Mouse (Mus musculus): ENCODE data around the gene Mad1l1. TPM values are rescaled to one million over a fixed set of nuclear protein-coding genes. Genes with fewer than 3 reads are reported as not detected.

Mad1l1 gene
- polyA plus RNA-seq, 1 experiment from 2014 or later, result 21.0 TPM

DNA sequence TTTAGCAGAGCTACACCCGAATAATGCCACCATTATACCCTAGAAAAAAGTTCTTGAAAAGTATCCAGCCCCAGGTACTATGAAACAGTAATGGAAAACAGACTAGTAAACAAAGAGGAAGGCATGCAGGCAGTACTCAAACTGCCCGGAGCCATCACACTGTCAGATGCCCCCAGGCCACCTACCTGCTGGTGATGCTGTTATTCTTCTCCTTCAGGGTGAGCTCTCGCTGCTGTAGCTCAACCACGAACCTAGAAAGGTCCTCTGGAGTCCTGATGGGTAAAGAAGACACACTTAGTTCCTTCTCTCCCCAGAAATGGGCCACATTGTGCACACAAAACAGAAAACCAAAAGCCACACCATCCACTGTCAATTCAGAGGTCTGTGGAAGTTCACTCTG, 60.0 kb downstream of the Mad1l1 start:
- Histone ChIP-seq H3K36me3 (replicated peaks) (peaks cover 24% of the 10 kb centered on the region; the same call in 1 of the 2 replicates), H3K4me1 (replicated peaks) (peaks cover 4% of the 10 kb centered on the region), H3K27ac (replicated peaks) (no peak overlapping the region), H3K9me3 (replicated peaks) (no peaks in the 10 kb centered on the region), H3K4me3 (replicated peaks) (no peak overlapping the region), H3K27me3 (no peaks in the 10 kb centered on the region), H3K4me2 (no peak overlapping the region), H3K9ac (no peak overlapping the region)
- no peak for ATAC-seq (ENCODE audit: insufficient read depth)
- 70% methylated on average over 4 of the region's 4 CpGs for WGBS (ENCODE audit: insufficient replicate concordance)

- H3K4me3 ChIP-seq (replicated peaks), result no peak overlapping the region
- ATAC-seq (ENCODE audit: insufficient read depth), result no peak
- H3K36me3 ChIP-seq (replicated peaks), result peaks cover 28% of the 10 kb centered on the region; the same call in 1 of the 2 replicates
- H3K9ac ChIP-seq, result no peak overlapping the region
- no peaks in the 10 kb centered on the region for H3K9me3 ChIP-seq (replicated peaks)
- 77% methylated on average over 5 of the region's 5 CpGs for WGBS (ENCODE audit: insufficient replicate concordance)
- no peak overlapping the region for H3K4me2 ChIP-seq
- H3K27ac ChIP-seq (replicated peaks), result no peak overlapping the region
- H3K27me3 ChIP-seq, result no peaks in the 10 kb centered on the region
- H3K4me1 ChIP-seq (replicated peaks), result no peaks in the 10 kb centered on the region
These were observed 62.7 kb downstream of the Mad1l1 start for GRCm38 (mm10) chr5:140258633-140259032.

DNA sequence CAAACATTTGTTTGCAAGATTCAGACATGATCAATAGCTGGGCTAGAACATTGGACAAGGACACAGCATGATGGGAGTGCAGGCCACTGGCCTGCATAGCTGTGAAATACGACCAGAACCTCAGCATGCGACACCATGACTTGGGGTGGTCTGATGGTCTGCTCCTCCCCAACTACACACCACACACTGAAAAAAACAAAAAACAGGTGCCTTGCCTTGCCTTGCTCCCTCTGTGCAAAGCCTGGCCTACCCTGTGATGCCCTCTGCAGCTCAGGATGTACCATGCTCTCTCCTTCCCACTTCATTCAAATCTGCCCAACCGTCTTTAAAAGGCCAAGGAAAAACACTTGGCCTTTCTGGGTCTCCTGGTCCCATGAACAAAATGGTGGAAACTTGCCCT, 63.3 kb downstream of the Mad1l1 start:
- no peak for ATAC-seq (ENCODE audit: insufficient read depth)
- no peak overlapping the region for H3K27ac ChIP-seq (replicated peaks)
- no peak overlapping the region for H3K4me3 ChIP-seq (replicated peaks)
- 81% methylated on average over 3 of the region's 3 CpGs for whole genome bisulfite sequencing (ENCODE audit: insufficient replicate concordance)
- no peaks in the 10 kb centered on the region for H3K27me3 ChIP-seq
- no peaks in the 10 kb centered on the region for H3K4me1 ChIP-seq (replicated peaks)
- no peaks in the 10 kb centered on the region for H3K9me3 ChIP-seq (replicated peaks)
- no peak overlapping the region for H3K9ac ChIP-seq
- H3K4me2 ChIP-seq, result no peak overlapping the region
- peaks cover 29% of the 10 kb centered on the region; the same call in 1 of the 2 replicates for H3K36me3 ChIP-seq (replicated peaks)

GRCm38 (mm10) chr5:140257439-140257838, 63.9 kb downstream of the Mad1l1 start:
- H3K9ac ChIP-seq, result no peak overlapping the region
- no peaks in the 10 kb centered on the region for H3K4me1 ChIP-seq (replicated peaks)
- no peak overlapping the region for H3K27ac ChIP-seq (replicated peaks)
- no peaks in the 10 kb centered on the region for H3K9me3 ChIP-seq (replicated peaks)
- no peak overlapping the region for H3K4me3 ChIP-seq (replicated peaks)
- H3K4me2 ChIP-seq, result no peak overlapping the region
- peaks cover 34% of the 10 kb centered on the region; the same call in 1 of the 2 replicates for H3K36me3 ChIP-seq (replicated peaks)
- H3K27me3 ChIP-seq, result no peaks in the 10 kb centered on the region
- ATAC-seq (ENCODE audit: insufficient read depth), result no peak
- 88% methylated on average over 5 of the region's 5 CpGs for WGBS (ENCODE audit: insufficient replicate concordance)

DNA sequence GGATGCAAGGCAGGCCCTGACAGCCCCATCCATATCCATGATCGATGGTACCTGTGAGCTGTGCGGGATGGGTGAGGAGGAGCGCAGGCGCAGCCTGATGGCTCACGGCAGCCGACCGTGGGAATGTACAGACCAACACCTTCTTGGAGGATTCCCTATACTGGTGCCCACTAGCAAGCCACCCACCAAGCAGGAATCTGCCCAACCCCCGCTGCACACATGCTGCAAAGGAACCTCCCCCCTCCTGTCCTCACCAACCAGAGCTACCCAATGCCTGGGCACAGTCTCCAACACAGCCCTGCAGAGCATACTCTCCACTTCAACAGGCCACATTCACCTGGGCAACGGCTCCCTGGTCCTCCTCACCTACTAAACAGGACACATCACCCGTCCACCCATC, 64.7 kb downstream of the Mad1l1 start:
- 86% methylated on average over 10 of the region's 10 CpGs for WGBS (ENCODE audit: insufficient replicate concordance)

DNA sequence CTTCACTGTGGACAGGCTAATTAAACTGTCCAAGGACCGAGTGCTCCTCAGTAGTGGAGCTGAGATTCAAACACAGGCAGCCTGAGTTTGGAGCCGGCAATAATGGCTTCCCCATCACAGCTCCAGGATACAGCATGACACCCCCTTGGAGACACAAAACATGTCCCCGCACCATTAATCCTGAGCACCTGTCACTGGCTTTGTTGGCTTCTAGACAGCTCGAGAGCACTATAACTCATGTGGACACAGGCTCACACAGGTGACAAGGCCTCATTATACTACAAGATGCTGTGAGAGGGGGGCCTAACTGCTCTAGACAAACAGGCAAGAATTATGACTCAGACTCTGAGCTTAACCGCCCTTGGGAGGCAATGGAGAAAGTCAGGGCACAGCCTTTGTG, 66.1 kb downstream of the Mad1l1 start:
- no peak overlapping the region for H3K27ac ChIP-seq (replicated peaks)
- H3K4me3 ChIP-seq (replicated peaks), result no peak overlapping the region
- H3K27me3 ChIP-seq, result no peaks in the 10 kb centered on the region
- no peak for ATAC-seq (ENCODE audit: insufficient read depth)
- 68% methylated on average over 5 of the region's 5 CpGs for WGBS (ENCODE audit: insufficient replicate concordance)
- H3K4me2 ChIP-seq, result no peak overlapping the region
- no peak overlapping the region for H3K9ac ChIP-seq
- peaks cover 27% of the 10 kb centered on the region; the same call in 1 of the 2 replicates for H3K36me3 ChIP-seq (replicated peaks)
- no peaks in the 10 kb centered on the region for H3K4me1 ChIP-seq (replicated peaks)
- H3K9me3 ChIP-seq (replicated peaks), result no peaks in the 10 kb centered on the region

More for the DNA sequence above, 64.7 kb downstream of the Mad1l1 start:
- Histone ChIP-seq H3K27me3 (no peaks in the 10 kb centered on the region), H3K4me3 (replicated peaks) (no peak overlapping the region), H3K9me3 (replicated peaks) (no peaks in the 10 kb centered on the region), H3K36me3 (replicated peaks) (peaks cover 34% of the 10 kb centered on the region; the same call in 1 of the 2 replicates), H3K4me2 (no peak overlapping the region), H3K9ac (no peak overlapping the region), H3K27ac (replicated peaks) (no peak overlapping the region), H3K4me1 (replicated peaks) (no peaks in the 10 kb centered on the region)
- ATAC-seq (ENCODE audit: insufficient read depth), result no peak

DNA sequence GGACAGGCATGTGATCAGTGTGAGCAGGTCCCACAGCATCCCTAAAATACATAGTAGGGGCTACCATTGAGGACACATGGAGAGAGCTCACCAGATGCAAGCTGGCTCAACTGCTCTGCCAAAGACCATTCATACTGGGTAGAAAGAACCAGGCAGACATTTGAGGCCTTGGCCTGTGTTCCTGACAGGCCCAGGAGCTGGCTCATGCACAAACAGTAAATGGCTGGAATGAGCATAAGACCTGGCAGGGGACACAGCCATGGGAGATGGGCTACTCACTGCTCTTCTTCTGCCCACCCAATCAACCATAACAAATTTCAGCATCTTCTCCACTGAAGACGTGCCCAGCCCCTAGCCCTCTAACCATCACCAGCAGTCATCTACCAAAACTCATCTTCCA, 66.7 kb downstream of the Mad1l1 start:
- peaks cover 21% of the 10 kb centered on the region; the same call in 1 of the 2 replicates for H3K36me3 ChIP-seq (replicated peaks)
- H3K27ac ChIP-seq (replicated peaks), result no peak overlapping the region
- WGBS (ENCODE audit: insufficient replicate concordance), result 78% methylated on average over 1 of the region's 1 CpGs
- no peak overlapping the region for H3K9ac ChIP-seq
- no peak for ATAC-seq (ENCODE audit: insufficient read depth)
- H3K4me1 ChIP-seq (replicated peaks), result no peaks in the 10 kb centered on the region
- H3K9me3 ChIP-seq (replicated peaks), result no peaks in the 10 kb centered on the region
- H3K4me2 ChIP-seq, result no peak overlapping the region
- no peaks in the 10 kb centered on the region for H3K27me3 ChIP-seq
- H3K4me3 ChIP-seq (replicated peaks), result no peak overlapping the region

DNA sequence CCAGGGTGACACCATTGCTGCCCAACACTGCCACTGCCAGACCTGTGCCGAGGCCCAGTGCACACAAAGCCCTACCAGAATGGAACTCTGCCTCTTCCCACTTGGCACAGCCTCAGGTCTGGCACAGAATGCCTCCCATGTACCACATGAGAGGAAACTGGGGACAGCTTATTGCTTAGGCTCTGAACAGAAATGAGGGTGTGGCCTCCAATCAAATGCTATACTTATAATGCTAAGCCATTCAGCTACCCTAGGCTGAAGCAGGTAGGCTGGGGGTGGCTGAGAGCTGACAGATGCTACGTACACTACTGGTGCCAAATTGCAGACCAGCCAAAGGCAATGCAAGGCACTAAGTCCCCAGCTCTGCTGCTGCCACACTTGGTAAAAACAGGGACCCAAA, 69.4 kb downstream of the Mad1l1 start:
- no peaks in the 10 kb centered on the region for H3K9me3 ChIP-seq (replicated peaks)
- H3K4me3 ChIP-seq (replicated peaks), result no peak overlapping the region
- H3K9ac ChIP-seq, result no peak overlapping the region
- no peak overlapping the region for H3K27ac ChIP-seq (replicated peaks)
- no peaks in the 10 kb centered on the region for H3K4me1 ChIP-seq (replicated peaks)
- H3K27me3 ChIP-seq, result no peaks in the 10 kb centered on the region
- no peak for ATAC-seq (ENCODE audit: insufficient read depth)
- no peak overlapping the region for H3K4me2 ChIP-seq
- H3K36me3 ChIP-seq (replicated peaks), result peaks cover 15% of the 10 kb centered on the region; the same call in 1 of the 2 replicates
- 77% methylated on average over 2 of the region's 2 CpGs for WGBS (ENCODE audit: insufficient replicate concordance)

DNA sequence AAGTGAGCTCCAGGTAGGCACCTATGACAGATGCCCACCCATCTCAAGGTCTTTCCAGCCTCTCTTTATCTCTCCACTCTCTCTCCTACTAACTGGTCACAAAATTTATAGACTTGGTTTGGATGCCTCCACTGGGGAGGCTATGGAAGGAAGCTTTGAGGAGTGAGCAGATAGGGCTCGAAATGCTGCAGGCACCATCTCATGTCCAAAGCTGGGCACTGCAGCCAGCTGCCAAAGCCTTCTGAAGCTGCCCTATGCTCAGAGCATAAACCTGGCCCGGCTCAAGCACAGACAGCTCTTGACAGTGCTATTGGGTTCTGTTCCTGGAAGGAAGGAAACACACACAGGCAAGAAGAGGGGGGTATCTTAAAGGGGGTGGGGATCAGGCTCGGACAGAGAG, 71.0 kb downstream of the Mad1l1 start:
- WGBS (ENCODE audit: insufficient replicate concordance), result 59% methylated on average over 3 of the region's 3 CpGs
- Histone ChIP-seq H3K4me3 (replicated peaks) (no peak overlapping the region), H3K27ac (replicated peaks) (no peak overlapping the region), H3K4me1 (replicated peaks) (no peaks in the 10 kb centered on the region), H3K9me3 (replicated peaks) (no peaks in the 10 kb centered on the region), H3K36me3 (replicated peaks) (peaks cover 12% of the 10 kb centered on the region; the same call in 1 of the 2 replicates), H3K27me3 (no peaks in the 10 kb centered on the region), H3K9ac (no peak overlapping the region), H3K4me2 (no peak overlapping the region)
- ATAC-seq (ENCODE audit: insufficient read depth), result no peak

DNA sequence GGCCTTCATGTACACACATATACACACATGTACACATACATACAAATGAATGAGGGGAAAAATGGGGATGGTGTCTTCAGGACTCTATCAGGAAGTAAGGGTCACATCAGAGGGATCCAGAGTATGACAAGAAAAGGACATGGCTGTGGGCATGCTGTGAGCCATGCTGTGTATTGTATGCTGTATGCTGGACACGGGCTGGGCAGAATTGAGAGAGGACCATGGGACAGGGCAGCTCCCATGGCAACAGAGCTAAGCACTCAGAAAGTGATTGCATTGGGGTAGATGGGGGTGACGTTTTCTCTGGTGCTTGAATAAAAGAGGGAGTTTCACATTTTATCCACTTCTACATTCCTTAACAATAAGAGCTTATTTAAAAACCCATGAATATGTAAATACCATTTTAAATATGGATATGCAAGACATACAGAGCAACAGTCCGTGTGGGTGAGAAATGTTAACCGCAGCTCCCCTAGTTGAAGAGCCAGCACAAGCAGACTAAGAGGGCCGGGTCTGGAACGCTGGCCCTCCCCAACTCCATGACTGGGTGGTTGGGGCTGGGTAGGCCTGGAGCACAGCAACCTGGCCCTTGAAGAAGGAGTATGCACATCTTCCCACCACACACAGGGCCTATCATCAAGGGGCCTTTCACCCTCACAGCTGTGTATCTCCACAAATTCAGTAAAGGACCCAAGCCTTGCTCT, 71.8 kb downstream of the Mad1l1 start:
- no peaks in the 10 kb centered on the region for H3K4me1 ChIP-seq (replicated peaks)
- no peak overlapping the region for H3K4me2 ChIP-seq
- H3K9ac ChIP-seq, result no peak overlapping the region
- H3K27ac ChIP-seq (replicated peaks), result no peak overlapping the region
- WGBS (ENCODE audit: insufficient replicate concordance), result 73% methylated on average over 6 of the region's 6 CpGs
- H3K36me3 ChIP-seq (replicated peaks), result peaks cover 12% of the 10 kb centered on the region; the same call in 1 of the 2 replicates
- no peak overlapping the region for H3K4me3 ChIP-seq (replicated peaks)
- H3K9me3 ChIP-seq (replicated peaks), result no peaks in the 10 kb centered on the region
- no peak for ATAC-seq (ENCODE audit: insufficient read depth)
- no peaks in the 10 kb centered on the region for H3K27me3 ChIP-seq

DNA sequence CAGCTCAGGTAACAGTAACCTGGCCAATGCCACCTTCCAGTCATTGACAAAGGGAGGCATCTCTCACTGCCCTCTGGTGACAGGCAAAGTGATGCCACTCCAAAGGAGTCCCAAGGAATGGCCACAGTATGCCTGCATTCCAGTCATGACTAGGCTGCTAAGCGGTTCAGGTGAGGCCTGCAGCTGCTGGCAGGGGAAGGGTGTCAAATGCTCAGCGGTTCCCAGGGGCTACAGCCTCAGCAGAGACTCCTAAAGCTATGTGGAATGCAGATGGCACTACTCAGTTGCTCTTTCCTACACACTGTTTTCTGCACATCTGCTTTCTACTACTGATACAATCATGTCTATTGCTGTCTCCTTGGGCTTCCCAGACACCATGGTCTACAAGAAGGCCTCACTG, 73.3 kb downstream of the Mad1l1 start:
- Histone ChIP-seq H3K27me3 (no peaks in the 10 kb centered on the region), H3K4me3 (replicated peaks) (no peak overlapping the region), H3K27ac (replicated peaks) (no peak overlapping the region), H3K9me3 (replicated peaks) (no peaks in the 10 kb centered on the region), H3K36me3 (replicated peaks) (peaks cover 11% of the 10 kb centered on the region; the same call in 1 of the 2 replicates), H3K4me1 (replicated peaks) (no peaks in the 10 kb centered on the region), H3K4me2 (no peak overlapping the region), H3K9ac (no peak overlapping the region)
- WGBS (ENCODE audit: insufficient replicate concordance), result 64% methylated on average over 2 of the region's 2 CpGs
- no peak for ATAC-seq (ENCODE audit: insufficient read depth)

- no peaks in the 10 kb centered on the region for H3K27me3 ChIP-seq
- no peak overlapping the region for H3K9ac ChIP-seq
- H3K4me2 ChIP-seq, result no peak overlapping the region
- H3K36me3 ChIP-seq (replicated peaks), result no peaks in the 10 kb centered on the region
- no peaks in the 10 kb centered on the region for H3K9me3 ChIP-seq (replicated peaks)
- H3K4me1 ChIP-seq (replicated peaks), result peaks cover 7% of the 10 kb centered on the region; the same call in 1 of the 2 replicates
- no peak overlapping the region for H3K27ac ChIP-seq (replicated peaks)
- no peak for ATAC-seq (ENCODE audit: insufficient read depth)
- H3K4me3 ChIP-seq (replicated peaks), result no peak overlapping the region
- 73% methylated on average over 3 of the region's 3 CpGs for WGBS (ENCODE audit: insufficient replicate concordance)
These were observed 81.1 kb downstream of the Mad1l1 start for GRCm38 (mm10) chr5:140240235-140240634.
